Mouse (Mus musculus): Measurements from ENCODE around the gene Uap1l1. TPM values are rescaled to one million over a fixed set of nuclear protein-coding genes. Genes with fewer than 3 reads are reported as not detected.

Uap1l1 gene
- polyA plus RNA-seq, 1 experiment from 2014 or later = 21.7 TPM

DNA sequence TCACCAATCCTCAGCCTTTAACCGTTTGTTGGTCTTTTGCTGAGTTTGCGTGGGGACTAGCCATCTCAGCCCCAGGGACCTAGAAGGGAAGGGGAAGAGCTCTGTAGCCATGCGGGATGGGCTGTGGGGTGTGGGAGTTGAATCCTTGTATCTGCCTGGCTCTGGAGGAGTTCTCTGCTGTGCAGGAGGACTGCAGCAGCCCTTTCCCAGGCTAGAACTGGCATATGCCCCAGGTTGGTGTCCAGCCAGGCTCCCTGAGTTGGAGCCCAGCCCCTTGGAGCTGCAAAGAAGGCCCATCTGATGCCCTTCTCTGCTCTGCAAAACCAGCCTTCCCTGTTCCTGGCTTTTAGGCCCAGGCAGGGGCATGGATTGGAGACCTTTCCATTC lies 31.1 kb upstream of the Uap1l1 start:
- H3K36me3 ChIP-seq = no peaks in the 10 kb centered on the region
- H3K27ac ChIP-seq (replicated peaks) = no peak overlapping the region
- no peaks in the 10 kb centered on the region for H3K9me3 ChIP-seq (replicated peaks)
- WGBS = 32% methylated on average over 3 of the region's 3 CpGs
- ATAC-seq (ENCODE audit: insufficient number of reproducible peaks, low FRiP score, low TSS enrichment, low read depth) = no peak
- H3K9ac ChIP-seq = no peak overlapping the region
- H3K27me3 ChIP-seq = peaks cover 72% of the 10 kb centered on the region
- peaks cover 28% of the 10 kb centered on the region for H3K4me1 ChIP-seq
- peak overlapping the region; percentile 79 for H3K4me2 ChIP-seq (replicated peaks)
- peak overlapping the region; percentile 46 for H3K4me3 ChIP-seq (replicated peaks)

DNA sequence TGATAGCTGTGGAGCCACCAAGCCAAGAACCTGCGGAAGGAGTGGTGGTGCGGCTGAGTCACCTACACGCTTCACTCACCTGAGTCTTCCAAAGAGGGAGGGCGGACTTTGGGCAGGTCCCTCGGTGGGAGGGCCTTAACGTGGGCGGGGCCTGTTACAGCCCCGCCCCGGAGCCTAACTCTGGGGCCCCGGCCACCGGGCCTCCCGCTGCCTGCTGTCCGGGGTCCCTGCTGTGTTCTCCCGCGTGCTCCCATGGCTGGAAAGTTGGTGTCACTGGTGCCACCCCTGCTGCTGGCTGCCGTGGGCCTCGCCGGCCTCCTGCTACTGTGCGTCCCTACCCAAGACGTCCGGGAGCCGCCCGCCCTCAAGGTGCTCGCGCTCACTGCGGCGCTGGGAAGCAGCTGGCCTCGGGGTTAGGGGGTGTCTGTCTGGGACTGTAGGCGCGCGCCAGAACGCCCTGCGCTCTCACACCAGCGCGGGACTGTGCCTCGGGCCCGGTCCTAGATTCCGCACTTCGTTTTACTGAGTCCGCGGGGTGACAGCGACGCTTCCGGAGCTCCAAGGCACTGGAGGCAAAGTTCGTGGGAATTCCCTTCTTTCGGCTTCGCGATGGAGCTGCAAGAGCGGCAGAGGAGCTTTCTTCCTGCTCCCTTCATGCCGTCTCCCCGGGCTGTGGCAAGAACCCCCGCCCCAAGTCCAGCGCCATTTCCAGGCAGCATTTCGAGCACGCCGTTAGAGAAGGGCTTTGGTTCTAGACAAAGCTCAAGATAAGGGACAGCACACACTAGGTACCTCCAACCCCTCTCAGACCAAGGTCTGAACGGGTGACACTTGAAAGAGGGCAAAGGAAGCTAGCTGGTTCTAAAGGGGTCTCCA lies 30.5 kb upstream of the Uap1l1 start, which contains the start of gene Entpd2:
Entpd2 (plus strand) TSS at position 154 of the 876 bp plus-strand sequence.
- ATAC-seq (ENCODE audit: insufficient number of reproducible peaks, low FRiP score, low TSS enrichment, low read depth) = no peak
- no peaks in the 10 kb centered on the region for H3K36me3 ChIP-seq
- H3K9me3 ChIP-seq (replicated peaks) = no peaks in the 10 kb centered on the region
- H3K4me3 ChIP-seq (replicated peaks) = peak within 1 kb of the TSS; percentile 46
- WGBS = 1% methylated on average over 57 of the region's 57 CpGs
- H3K9ac ChIP-seq = peak within 1 kb of the TSS; percentile 23; the same call in 1 of the 2 replicates
- H3K4me1 ChIP-seq = peaks cover 28% of the 10 kb centered on the region
- H3K27ac ChIP-seq (replicated peaks) = no peak within 1 kb of the TSS
- H3K4me2 ChIP-seq (replicated peaks) = peak within 1 kb of the TSS; percentile 79
- H3K27me3 ChIP-seq = peaks cover 66% of the 10 kb centered on the region

DNA sequence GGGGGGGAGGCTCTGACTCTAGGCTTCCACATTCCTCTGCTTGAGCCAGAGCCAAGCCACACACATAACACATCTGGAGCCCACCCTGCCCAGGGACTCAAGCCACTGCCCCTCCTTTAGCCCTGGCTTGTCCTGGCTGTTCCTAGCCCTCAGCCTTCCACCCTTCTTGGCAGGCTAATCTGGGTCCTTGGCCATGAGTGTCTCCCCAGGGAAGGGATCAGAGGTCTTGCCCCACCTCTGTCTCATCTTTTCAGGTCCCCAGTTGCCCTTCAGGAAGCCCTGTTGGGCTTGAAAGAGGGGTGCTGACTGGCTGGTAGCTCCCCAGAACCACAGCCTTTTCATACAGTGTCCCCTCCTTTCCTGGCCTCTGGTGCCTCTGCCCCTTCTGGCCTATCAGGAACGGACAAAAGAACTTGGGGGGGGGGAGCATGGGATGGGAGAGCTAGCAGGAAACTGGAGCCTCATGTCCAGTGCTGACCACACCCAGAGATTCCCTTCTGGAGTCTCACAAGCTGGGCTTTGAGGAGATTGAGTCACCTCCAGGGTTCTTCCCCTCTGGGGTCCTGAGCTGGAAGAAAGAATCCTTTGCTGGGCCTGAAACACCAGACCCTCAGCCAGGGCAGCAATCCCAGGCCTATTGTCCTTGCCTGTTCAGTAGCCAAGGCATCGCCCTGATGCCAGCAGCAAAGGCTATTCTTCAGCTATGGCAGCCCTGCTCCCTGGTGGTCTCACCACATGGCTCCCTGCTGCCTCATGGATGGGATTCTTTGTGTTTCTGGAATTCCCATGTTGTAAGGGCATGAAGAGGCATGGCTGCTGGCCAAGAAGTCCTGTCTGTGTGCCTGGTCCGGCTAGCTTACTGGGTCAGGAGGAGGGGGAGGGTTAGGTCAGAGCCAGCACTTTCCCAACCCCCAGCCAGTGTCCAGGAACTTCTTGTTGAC lies 29.1 kb upstream of the Uap1l1 start:
- 40% methylated on average over 3 of the region's 3 CpGs for whole genome bisulfite sequencing
- Histone ChIP-seq H3K9ac (no peak overlapping the region), H3K27me3 (peaks cover 52% of the 10 kb centered on the region), H3K9me3 (replicated peaks) (no peaks in the 10 kb centered on the region), H3K36me3 (no peaks in the 10 kb centered on the region), H3K4me1 (peaks cover 21% of the 10 kb centered on the region), H3K4me2 (replicated peaks) (no peak overlapping the region), H3K27ac (replicated peaks) (no peak overlapping the region), H3K4me3 (replicated peaks) (no peak overlapping the region)
- ATAC-seq (ENCODE audit: insufficient number of reproducible peaks, low FRiP score, low TSS enrichment, low read depth) = no peak

DNA sequence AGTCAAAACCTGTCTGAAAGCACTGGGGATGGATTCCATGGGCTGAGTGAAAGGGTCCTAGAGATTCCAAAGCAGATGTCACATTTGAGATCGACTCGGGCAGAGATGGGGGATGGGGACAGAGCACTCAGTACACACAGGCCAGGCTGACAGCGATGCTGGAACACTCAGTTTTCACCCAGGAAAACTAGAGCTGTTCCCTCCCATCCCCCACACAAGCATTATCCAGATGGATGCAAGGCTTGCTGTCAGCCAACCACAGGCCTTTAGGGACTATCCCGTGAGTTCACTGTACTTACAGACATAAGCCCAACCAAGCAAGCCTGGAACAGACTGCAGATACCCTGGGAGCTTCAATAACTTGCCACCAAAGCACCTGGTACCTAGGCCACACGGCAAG lies 25.8 kb upstream of the Uap1l1 start:
- no peaks in the 10 kb centered on the region for H3K9me3 ChIP-seq (replicated peaks)
- H3K27me3 ChIP-seq = peaks cover 19% of the 10 kb centered on the region
- no peak overlapping the region for H3K9ac ChIP-seq
- no peak overlapping the region for H3K4me2 ChIP-seq (replicated peaks)
- no peaks in the 10 kb centered on the region for H3K36me3 ChIP-seq
- no peak for ATAC-seq (ENCODE audit: insufficient number of reproducible peaks, low FRiP score, low TSS enrichment, low read depth)
- H3K27ac ChIP-seq (replicated peaks) = no peak overlapping the region
- H3K4me3 ChIP-seq (replicated peaks) = no peak overlapping the region
- WGBS = 45% methylated on average over 5 of the region's 5 CpGs
- peaks cover 19% of the 10 kb centered on the region for H3K4me1 ChIP-seq

DNA sequence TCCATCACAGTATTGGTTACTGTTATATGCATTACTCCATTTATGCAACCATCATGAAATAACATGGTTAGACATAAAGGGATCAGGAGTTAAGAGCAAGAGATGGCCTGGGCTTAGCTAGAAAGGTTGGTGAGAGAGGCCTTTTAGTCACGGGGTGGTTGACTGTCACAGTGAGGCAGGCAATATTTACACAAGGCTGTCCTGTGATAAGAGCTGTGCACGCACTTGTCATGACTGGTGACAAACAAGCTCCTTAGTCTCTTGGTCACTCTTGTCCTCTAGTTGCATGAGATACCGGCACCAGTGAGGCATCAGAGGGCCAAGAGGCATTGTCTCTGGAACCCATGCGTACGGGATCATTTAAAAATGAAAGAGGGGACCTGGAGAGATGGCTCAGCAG lies 19.0 kb upstream of the Uap1l1 start:
- Histone ChIP-seq H3K9me3 (replicated peaks) (no peaks in the 10 kb centered on the region), H3K27me3 (no peaks in the 10 kb centered on the region), H3K4me2 (replicated peaks) (no peak overlapping the region), H3K4me3 (replicated peaks) (no peak overlapping the region), H3K27ac (replicated peaks) (no peak overlapping the region), H3K9ac (no peak overlapping the region), H3K36me3 (no peaks in the 10 kb centered on the region), H3K4me1 (no peaks in the 10 kb centered on the region)
- no peak for ATAC-seq (ENCODE audit: insufficient number of reproducible peaks, low FRiP score, low TSS enrichment, low read depth)
- 77% methylated on average over 5 of the region's 5 CpGs for WGBS

- Histone ChIP-seq H3K4me1 (peaks cover 26% of the 10 kb centered on the region), H3K9me3 (replicated peaks) (no peaks in the 10 kb centered on the region), H3K4me2 (replicated peaks) (no peak overlapping the region), H3K9ac (no peak overlapping the region), H3K27ac (replicated peaks) (no peak overlapping the region), H3K36me3 (peaks cover 16% of the 10 kb centered on the region), H3K27me3 (no peaks in the 10 kb centered on the region), H3K4me3 (replicated peaks) (no peak overlapping the region)
- WGBS = 61% methylated on average over 4 of the region's 4 CpGs
- ATAC-seq (ENCODE audit: insufficient number of reproducible peaks, low FRiP score, low TSS enrichment, low read depth) = no peak
These were observed 11.1 kb upstream of the Uap1l1 start for GRCm38 (mm10) chr2:25376589-25376988.

- ATAC-seq (ENCODE audit: insufficient number of reproducible peaks, low FRiP score, low TSS enrichment, low read depth) = no peak
- 20% methylated on average over 2 of the region's 2 CpGs for WGBS
These were observed 7.9 kb upstream of the Uap1l1 start for GRCm38 (mm10) chr2:25373431-25373830.

GRCm38 (mm10) chr2:25372644-25373391 lies 7.3 kb upstream of the Uap1l1 start:
- no peak overlapping the region for H3K27ac ChIP-seq (replicated peaks)
- ATAC-seq (ENCODE audit: insufficient number of reproducible peaks, low FRiP score, low TSS enrichment, low read depth) = no peak

More at GRCm38 (mm10) chr2:25373431-25373830, 7.9 kb upstream of the Uap1l1 start:
- peak overlapping the region; percentile 99 for H3K4me2 ChIP-seq (replicated peaks)
- peaks cover 16% of the 10 kb centered on the region for H3K36me3 ChIP-seq
- peak overlapping the region; percentile 71 for H3K4me3 ChIP-seq (replicated peaks)
- no peak overlapping the region for H3K27ac ChIP-seq (replicated peaks)
- H3K9me3 ChIP-seq (replicated peaks) = no peaks in the 10 kb centered on the region
- H3K9ac ChIP-seq = no peak overlapping the region
- peaks cover 31% of the 10 kb centered on the region for H3K4me1 ChIP-seq
- no peaks in the 10 kb centered on the region for H3K27me3 ChIP-seq

DNA sequence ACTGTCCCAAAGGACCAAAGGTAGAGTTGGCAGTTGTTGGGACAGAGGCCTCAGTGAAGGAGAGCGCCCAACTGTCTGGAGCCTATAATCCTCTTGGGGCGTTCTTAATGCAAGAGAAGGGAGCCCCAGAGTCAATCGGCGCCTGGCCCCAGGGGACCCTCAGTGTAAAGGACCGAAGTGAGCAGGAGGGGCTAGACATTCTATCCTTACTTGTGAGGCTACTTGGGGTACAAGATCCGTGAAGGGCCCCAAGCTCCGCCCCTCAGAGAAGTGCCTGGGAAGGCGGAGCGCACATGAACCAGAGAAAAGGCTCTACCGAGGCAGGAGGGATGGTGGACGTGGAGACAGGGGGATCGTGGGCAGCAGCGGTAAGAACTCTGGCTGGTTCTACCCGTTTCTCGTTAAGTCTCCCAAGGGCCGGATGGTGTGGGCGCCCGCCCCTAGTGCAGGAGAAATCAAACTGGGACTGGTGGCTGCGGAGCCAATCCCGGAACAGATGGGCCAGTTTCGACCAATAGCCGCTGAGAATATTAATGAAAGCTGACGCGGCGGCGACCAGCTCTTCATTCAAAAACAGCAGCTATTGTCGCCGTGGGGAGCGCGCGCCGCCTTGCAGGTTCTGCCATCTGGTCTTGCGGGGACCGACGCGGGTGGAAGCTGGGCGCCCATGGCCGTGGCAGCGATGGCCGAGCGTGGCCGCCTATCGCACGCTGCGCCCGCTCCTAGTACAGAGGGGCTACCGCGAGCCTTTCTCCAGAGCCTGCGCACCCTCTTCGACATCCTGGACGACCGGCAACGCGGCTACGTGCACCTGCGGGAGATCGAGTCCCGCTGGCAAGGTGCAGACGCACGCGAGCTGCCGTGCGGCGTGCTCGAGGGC lies 6.5 kb upstream of the Uap1l1 start, which contains the start of gene Sapcd2:
Sapcd2 (plus strand) TSS at position 558 of the 880 bp plus-strand sequence.
- Histone ChIP-seq H3K4me1 (peaks cover 31% of the 10 kb centered on the region), H3K9me3 (replicated peaks) (no peaks in the 10 kb centered on the region), H3K36me3 (peaks cover 16% of the 10 kb centered on the region), H3K4me2 (replicated peaks) (peak within 1 kb of the TSS; percentile 99), H3K27me3 (no peaks in the 10 kb centered on the region), H3K4me3 (replicated peaks) (peak within 1 kb of the TSS; percentile 71), H3K9ac (peak within 1 kb of the TSS; percentile 55), H3K27ac (replicated peaks) (peak within 1 kb of the TSS; percentile 85)
- WGBS = under 1% methylated on average over 65 of the region's 65 CpGs
- peak; percentile 90 for ATAC-seq (ENCODE audit: insufficient number of reproducible peaks, low FRiP score, low TSS enrichment, low read depth)

More at GRCm38 (mm10) chr2:25372644-25373391, 7.3 kb upstream of the Uap1l1 start:
- no peaks in the 10 kb centered on the region for H3K9me3 ChIP-seq (replicated peaks)
- H3K27me3 ChIP-seq = no peaks in the 10 kb centered on the region
- peak overlapping the region; percentile 71 for H3K4me3 ChIP-seq (replicated peaks)
- WGBS = 1% methylated on average over 42 of the region's 42 CpGs
- H3K4me2 ChIP-seq (replicated peaks) = peak overlapping the region; percentile 99
- H3K36me3 ChIP-seq = peaks cover 16% of the 10 kb centered on the region
- H3K4me1 ChIP-seq = peaks cover 31% of the 10 kb centered on the region
- peak overlapping the region; percentile 55 for H3K9ac ChIP-seq

GRCm38 (mm10) chr2:25369996-25370395 lies 4.5 kb upstream of the Uap1l1 start:
- Histone ChIP-seq H3K4me1 (peaks cover 38% of the 10 kb centered on the region), H3K36me3 (peaks cover under 1% of the 10 kb centered on the region; the same call in 1 of the 2 replicates), H3K4me2 (replicated peaks) (no peak overlapping the region), H3K27me3 (no peaks in the 10 kb centered on the region), H3K9ac (no peak overlapping the region), H3K9me3 (replicated peaks) (no peaks in the 10 kb centered on the region), H3K27ac (replicated peaks) (no peak overlapping the region), H3K4me3 (replicated peaks) (no peak overlapping the region)
- no peak for ATAC-seq (ENCODE audit: insufficient number of reproducible peaks, low FRiP score, low TSS enrichment, low read depth)
- 89% methylated on average over 3 of the region's 3 CpGs for WGBS
